Mouse (Mus musculus) thymus, postnatal 14 days (tissue): ENCODE measurements around the gene Tep1.
A peak's percentile ranks its signal among the peaks of the same experiment; 100 is the strongest.
"Not testable (repeated sequence)": the region's sequence is repeated elsewhere in the genome, so short reads cannot be mapped to it uniquely, and the experiment has no call there.

Experiments used
- DNase-seq: peaks from one replicate; pipeline ENCODE4 v3.0.0; 2021

The Tep1 gene

DNA sequence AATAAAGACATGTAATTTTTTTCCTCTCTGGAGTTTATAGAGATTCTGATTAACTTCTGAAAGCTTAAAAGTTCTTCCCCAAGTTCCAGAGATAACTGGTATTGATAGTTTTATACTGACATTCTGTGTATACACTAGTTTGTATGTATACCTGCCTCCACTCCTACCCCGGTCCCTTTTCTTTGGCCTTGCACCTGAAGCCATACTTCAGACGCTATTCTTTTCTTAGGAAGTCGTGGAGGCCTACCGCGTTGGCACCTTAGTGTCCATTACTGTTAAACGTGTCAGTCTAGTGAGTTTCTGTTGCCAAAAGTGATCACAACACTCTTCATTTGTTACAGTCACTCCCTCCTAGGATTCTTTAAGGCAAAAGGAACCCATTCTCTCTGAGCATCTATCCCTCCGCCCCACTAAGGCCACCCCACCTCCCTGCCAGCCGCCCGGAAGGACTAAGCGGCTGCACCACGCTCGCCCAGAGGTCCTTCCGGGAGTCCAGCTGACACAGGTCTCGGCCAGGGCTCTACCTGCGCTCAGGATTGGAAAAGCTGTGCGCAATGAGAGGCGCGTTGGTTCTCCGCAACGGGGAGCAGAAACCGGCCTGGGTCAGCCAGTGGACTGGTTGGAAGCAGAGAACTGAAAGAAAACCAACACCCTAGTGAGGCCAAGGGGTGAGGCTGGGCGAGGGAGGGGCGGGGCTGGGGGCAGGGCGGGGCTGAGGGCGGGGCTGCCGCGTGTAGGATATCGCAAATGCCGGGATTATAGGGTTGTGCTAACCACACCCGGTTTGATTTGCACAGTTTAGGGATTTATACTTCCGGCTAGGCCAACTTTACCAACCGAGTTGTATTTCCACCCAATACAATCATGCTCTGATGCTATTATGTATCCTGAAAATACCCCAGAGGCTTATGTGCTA is at the start of gene Tep1:
TSS of gene Tep1 (minus strand) at position 672 of the 916 bp plus-strand sequence.
- DNase-seq: peak; percentile 62

DNA sequence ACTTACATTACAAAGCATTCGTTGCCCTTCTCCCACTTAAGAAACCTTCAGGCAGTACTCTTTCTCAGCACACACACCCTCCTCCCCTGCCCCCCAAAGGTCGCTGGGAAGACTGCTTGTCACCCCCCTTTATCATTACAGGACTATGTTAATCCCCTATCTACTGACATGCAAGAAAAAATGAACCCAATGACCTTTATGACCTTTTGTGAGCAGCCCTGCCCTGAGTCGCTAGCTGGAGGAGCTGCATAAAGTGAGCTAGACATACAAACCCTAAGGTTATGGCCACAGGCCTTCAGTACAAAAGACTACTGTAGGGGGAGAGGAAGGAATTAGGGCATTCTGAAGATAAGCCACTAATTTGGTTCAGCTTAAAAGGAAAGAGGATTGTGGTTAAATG is 41.0 kb upstream of the Tep1 start:
- DNase-seq: no peak

DNA sequence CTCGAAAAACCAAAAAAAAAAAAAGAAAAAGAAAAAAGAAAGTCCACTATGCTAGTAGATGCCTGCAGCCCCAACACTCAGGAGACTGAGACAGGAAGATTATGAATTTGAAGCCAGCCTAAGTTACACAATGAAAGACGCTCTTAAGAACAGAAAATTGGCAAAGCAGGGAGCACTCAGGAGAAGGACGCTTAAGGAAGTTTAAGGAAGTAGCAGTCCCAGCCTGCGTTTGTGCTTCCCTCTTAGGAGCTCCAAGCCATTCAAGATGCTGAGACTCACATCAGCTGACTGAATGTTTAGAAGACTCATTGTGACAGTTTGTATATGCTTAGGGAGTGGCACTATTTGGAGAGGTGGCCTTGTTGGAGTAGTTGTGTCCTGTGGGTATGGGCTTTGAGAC is 37.8 kb upstream of the Tep1 start:
- no peak for DNase-seq

DNA sequence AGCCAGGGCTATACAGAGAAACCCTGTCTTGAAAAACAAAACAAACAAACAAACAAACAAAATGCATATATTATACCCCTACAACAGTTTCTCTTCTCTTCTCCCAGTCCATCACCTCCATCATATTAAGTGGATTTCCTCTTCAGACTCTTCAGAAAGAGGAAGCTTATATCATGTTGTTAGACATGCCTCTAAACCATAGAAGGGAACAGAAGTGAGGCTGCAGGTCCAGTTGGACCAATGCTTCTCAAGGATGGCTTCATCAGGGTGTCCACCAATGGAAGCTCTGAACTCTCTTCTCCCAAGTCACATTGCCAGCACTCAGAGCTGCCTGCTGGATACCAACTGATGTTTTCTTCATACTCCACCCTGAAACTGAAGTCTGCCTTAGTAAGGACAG is 35.0 kb upstream of the Tep1 start:
- not testable (repeated sequence) for DNase-seq

DNA sequence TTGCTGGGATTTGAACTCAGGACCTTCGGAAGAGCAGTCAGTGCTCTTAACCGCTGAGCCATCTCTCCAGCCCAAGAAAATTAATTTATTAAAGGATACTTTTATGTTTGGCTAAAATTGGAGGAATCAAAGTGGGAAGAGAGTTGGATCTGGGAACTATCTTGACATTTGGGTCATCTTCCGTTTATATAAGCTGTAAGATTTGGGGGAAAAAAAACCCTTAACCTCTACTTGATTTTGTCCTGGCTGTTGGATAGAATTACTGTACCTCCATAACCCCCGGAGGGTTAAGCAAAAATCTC is 34.4 kb upstream of the Tep1 start:
- DNase-seq: no peak

DNA sequence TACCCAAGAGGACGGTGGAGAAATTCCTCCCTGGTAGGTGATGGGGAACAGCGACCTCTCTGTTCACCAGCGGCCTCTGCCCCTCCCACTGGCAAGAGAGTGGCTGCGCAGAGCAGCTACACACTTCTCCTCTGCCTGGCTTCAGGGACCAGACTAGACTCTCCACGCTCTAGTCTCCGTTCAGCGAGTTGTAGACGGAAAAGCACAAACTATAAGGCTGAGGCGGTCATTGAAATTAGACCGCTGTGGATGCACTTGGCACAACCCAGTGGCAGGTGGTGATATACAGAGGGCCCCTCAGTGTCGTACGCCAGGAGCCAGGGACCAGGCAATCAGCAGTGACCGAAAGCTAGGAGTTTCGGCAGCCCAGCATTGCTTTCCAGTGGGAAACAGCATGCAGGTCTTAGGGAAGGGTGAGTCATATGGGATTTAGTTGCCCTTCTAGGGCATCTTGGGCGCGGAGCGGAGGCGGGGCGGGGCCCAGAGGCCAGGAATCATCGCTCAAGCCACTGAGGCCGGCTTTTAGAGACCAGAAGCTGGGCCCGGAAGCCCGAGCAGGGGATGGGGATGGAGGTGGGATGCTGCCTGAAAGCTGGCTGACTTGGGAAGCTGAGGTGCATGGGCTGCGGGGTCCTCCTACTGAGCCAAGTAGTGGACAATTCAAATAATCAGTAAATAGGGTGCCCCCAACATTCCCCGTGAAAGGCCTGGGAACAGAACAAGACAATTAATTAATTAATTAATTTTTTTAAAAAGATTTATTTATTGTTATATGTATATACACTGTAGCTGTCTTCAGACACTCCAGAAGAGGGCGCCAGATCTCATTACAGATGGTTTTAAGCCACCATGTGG is 33.8 kb upstream of the Tep1 start:
- DNase-seq: no peak

DNA sequence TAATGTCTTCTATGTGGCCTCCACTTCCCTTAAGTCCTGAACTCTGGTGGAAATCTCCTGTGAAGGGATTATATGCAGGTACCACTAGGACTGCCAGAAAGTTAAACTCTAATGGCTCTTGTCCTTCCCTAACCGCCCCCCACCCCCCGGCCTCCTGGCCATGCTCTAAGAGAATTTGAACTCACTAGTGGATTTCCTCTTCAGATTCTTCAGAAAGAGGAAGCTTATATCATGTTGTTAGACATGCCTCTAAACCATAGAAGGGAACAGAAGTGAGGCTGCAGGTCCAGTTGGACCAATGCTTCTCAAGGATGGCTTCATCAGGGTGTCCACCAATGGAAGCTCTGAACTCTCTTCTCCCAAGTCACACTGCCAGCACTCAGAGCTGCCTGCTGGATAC is 27.6 kb upstream of the Tep1 start:
- DNase-seq: not testable (repeated sequence)

DNA sequence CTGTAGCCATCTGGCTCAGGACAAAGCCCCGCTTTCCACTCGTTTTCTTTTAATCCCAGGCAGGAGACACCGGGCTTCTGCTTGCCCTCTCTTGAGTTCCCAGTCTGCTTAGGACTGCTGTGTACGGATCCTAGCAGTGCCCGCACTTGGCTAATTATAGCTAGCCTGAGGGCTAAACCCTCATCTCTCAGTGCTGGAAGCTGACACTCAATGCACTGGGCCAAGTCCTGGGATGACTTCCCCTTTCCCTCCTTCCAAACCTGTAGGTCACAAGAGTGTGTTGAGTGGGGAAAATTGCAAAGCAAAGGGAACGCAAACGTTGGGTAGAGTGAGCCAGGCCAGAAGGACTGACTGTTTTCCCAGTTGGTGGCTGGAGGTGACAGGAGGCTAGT is 27.0 kb upstream of the Tep1 start, which contains the start of gene Klhl33:
TSS of gene Klhl33 (minus strand) at position 134 of the 392 bp plus-strand sequence.
- no peak for DNase-seq

DNA sequence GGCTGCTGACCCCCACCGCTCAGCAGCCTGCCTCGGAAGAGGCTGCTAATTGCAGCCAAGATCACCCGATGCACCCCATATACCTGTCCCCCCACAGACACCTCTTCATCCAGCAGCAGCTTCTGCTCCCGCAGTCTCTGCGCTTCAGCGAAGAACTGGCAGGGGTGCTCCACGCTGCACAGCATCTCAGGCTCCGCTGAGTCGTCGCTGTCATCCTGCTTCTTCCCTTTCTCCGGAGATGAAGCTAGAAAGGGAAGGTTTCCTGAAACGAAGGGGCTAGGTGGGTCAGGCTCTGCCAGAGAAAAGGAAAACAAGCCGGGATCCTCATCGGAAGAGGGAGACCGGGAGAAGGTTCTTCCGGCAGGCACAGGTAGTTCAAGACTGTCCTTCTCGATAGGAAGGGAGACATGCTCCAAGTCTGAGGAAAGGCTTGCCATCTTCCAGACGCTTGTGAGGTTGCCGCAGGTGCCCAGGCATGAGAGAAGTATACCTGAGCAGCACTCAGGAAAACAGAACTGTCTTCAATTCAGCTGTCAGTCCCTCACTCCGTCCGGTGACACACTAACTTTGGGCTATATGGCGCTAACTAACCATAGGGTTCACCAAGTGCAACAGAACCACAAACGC is 26.5 kb upstream of the Tep1 start:
- DNase-seq: no peak

DNA sequence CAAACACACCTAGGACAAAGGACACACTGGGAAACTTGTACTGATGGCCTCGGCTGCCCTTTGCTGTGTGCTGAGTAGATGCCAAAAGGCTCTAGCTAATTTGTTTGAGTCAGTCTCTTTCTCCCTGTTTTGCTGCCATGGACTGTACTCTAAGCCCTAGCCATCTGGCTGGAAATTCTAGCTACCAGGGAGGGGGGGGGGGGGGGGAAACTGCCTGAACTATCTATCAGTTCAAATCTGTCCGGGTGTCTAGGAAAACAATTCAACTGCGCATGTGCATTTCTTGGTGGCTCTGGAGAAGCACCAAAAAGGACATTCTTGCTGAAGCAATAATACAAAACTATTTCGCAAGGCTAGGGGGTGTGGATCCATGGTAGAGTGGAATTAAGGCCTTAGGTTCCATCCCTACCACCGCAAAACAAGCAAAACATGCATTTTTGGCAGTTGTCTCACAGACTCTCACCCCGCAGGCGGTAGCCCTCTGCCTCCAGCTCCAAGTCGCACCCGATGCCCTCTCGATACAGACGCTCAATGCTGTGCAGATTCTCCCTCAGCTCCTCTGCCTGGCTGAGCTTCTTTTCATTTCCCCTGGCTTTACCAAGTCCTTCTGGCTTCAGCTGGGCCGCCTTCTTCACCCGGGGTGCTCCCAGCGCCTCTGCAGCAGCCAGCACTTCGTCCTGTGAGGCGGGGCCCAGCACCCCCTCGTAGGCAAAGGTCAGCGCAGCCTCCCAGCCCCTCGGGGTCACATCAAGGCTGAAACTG is 25.8 kb upstream of the Tep1 start:
- DNase-seq: no peak

DNA sequence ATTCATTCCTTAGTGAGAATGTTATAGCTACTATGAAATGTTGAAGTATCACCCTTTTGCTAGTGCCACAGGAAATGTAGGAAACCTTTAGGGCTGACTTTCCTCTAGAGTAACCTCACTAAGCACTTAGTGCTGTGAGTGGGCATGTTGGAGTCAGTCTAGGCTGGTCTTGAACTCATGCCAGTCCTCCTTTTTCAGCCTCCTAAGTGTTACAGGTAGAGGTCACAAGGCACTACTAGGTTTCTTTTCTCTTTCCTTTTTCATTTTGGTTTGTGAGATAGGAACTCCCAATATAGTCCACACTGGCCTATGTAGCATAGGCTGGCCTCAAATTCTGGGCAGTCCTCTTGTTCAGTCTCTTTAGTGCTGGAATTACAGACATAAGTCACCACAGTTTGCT is 25.0 kb upstream of the Tep1 start:
- no peak for DNase-seq

DNA sequence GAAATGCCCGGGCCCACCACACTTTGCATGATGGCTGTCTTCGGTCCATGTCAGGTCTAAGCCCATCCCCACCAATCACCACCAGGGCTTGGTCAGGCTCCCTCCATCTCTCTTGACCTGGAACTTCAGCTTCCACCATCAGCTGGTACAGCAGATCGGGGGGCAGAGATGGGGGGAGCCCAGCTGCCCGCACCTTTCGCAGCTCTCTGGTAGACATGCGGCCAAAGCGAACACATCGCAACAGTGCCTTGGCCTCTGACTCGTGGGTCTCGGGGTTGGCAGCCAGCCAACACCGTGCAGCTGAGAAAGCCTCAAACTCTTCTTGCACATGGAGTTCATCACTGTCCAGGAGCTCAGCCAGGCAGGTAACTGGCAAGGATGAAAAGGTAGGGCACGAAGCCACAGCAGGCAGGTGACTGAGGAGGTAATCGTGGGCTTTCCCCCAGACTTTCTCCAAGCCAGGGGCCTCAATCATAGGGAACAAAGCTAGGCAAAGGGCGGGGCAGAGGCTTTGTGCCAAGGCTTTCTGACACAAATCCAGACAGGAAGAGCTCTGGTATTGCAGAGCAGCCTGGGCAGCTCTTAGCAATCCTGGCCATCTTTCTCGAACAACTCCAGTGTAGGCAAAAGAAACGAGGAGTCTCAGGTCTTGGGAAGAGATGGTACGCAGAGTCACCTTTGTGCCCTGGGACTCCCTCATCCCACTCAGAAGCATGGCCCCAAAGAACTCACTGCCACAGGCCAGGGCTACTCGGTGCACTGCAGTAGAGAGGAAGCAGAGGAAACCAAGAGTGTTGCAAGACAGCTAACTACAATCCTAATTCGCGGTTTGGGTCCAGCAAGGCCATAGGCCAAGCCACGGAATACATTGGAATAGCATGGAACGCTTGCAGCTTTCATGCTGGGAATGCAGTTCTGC is 22.4 kb upstream of the Tep1 start:
- DNase-seq: no peak

DNA sequence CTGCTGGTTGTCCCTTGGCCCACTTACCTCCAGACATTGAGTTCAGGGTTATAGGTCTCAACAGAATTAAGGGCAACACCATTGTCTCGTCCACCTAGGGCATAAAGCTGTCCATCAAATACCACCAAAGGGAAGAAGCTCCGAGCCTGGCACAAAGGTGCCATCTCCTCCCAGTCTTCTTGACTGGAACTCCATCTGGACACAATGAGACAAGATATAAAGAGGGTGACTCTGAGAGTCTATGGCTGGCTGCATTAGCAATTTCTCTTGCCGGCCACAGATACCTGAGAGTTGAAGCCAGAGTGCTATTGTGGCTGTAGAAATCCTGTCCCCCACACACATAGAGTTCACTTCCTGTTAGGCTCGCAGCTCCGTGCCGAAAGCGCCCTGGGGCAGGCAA is 21.7 kb upstream of the Tep1 start:
- DNase-seq: no peak

DNA sequence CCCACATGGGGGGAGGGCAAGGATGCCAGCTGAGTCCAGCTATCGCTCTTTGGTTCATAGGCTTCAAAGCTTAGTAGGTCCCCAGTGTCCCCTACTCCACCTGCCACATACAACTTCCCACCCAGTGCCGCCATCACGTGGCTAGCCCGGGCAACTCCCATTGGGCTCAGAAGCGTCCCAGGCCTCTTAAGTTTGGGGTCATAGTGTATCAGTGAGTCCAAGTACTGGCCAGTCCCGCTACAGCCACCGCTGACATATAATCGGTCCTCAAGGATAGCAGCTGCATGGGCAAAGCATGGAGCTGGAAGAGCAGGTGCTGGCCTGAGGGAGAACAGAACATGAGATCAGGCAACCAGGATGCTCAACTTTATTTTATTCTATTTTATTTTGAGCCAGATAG is 21.3 kb upstream of the Tep1 start:
- no peak for DNase-seq

DNA sequence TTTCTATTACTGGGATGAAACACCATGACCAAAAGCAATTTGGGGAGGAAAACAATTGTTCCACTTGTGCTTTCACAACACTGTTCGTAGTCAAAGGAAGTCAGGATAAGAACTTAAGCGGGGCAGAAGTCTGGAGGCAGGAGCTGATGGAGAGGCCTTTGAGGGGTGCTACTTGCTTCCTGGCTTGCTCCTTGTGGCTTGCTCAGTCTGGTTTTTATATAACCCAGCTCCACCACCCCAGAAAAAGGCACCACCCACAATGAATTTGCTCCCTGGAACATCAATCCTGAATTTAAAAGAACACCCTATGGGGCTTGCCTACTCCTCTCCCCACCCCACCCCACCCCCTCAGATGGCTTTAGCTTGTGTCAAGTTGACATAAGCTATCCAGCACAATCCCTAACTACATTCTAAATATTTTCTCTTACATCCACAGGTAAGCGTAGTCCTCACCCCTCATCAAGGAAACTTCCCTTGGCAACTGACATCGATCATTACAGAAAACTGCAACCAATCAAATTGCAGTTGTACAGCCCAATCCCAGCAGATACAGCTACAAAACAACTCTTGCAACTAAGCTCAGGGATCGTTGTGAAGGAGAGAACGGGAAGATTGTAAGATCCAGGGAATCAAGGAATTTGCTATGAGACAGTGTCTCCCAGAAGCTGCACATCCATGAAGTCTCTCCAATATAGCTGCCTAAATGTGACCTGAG is 6.0 kb upstream of the Tep1 start:
- DNase-seq: no peak

DNA sequence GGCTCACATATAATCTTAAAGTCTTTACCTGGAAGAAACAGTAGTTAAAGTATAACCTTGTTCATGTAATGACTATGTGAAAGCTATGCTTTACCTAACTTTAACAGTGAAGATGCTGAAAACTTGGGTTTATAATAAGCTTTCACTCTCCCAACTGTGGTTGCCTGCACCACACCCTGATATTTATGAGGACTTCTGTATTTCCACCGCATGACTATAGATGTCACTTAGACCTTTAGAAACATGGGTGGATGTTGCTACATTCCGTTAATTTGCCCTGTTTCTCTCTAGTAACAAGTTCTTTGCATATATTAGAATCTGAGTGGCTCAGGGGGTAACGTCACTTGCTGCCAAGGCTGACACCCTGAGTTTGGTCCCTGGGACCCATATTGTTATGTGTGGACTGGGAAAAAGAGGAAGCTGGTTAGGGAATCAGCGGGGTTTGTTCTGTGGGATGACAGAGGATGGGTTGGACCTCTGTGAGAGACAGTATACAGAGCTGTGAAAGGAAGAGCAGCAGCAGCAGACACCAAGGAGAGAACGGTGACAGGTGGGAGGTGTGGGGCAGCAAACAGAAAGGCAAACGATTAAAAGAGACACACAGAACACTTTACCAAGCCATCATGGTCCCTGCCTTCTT is 5.4 kb upstream of the Tep1 start:
- DNase-seq: no peak

DNA sequence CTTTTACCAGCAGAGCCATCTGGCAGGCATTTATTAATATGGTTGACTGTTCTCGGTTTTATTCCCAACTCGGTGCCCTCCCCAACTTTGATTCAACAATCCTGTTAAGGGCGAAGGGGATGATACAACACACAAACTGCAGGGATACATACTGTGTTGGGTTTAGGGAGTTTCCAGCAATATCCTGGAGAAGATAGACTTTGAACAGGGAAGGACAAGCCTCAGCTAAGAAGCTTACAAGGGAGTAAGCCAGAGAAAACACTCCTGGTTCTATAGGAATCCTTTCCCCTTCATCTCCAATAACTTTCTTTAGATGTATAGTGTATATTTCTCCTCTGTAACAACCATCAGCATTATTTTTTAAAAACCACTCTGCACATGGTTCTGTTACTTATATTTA is 4.8 kb upstream of the Tep1 start:
- no peak for DNase-seq

DNA sequence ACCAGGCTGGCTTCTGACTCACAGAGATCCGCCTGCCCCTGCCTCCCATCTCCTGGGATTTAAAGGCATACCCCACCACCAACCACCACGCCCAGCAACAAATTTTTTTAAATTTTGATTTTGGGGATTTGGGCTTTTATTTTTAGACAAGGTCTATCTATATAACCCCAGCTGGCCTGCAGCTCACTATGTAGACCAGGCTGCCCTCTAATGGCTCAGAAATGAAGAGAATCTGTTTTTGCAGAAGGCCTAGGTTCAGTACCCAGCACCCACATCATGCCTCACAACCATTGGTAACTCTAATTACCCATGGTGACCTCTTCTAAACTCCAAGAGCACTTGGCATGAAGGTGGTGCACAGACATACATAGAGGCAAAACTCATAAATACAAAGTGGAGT is 924 bp upstream of the Tep1 start:
- no peak for DNase-seq

DNA sequence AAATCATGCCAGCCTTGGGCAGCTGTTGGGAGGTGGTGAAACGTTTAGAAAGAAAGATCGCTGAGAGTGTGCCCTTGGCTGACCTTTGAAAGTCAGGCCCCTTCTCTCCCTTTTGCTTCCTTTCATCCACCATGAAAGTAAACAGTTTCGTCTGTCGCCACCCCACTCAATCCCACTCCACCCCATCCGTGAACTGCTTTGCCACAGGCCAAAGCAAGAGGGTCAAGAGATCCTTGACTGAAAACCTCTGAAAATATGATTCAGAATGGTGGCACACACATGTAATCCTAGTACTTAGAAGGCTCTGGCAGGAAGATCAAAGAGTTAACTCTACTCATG is 414 bp upstream of the Tep1 start:
- no peak for DNase-seq

DNA sequence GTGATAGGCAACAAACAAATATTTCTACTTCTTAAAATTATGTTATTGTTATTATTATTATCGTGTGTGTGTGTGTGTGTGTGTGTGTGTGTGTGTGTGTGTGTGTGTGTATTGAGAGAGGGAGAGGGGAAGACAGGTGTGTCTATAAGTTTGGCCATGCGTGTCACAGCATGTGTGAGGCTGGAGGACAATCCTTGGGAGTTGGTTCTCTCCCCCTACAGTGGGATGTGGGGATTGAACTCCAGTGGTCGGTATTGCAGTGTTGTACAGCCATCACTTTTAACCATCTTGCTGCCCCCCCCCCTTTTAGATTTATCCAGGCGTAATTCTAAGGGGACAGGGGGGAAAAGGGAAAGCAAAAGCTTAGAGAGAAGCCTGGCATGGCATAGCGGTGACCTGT is 1.7 kb downstream of the Tep1 start:
- no peak for DNase-seq

DNA sequence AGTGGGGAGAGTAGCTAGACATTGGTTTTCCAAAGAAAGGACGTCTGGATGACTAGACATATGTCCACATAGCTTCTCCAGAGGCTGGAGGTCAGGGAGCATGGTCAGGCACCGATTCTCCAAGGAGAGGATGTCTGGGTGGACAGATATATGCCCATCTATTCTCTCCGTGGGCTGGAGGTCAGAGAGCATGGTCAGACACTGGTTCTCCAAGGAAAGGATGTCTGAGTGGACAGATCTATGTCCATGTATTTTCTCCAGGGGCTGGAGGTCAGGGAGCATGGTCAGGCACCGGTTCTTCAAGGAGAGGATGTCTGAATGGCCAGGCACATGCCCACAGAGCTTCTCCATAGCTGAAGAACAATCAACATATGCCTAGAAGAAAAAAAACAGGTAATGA is 2.1 kb downstream of the Tep1 start:
- DNase-seq: no peak
